Mouse (Mus musculus) brain, embryonic 14.5 days (tissue): ENCODE data around the gene Tmcc3.

Experiments
- CTCF ChIP-seq: fragments of 200-500 bp; IDR thresholded peaks from 2 replicates; pipeline ENCODE4 v1.5.1; 2012; ENCODE audit warnings: inconsistent platforms, mild to moderate bottlenecking, moderate library complexity, borderline replicate concordance; ENCODE audit not compliant: insufficient read depth, insufficient read length; ENCODE audit errors: extremely low read depth
- POLR2A ChIP-seq: fragments of 200-500 bp; IDR thresholded peaks from 2 replicates; pipeline ENCODE4 v1.6.1; 2012; ENCODE audit warnings: mild to moderate bottlenecking, inconsistent platforms, borderline replicate concordance; ENCODE audit not compliant: poor library complexity, insufficient read depth, insufficient read length, severe bottlenecking; ENCODE audit errors: extremely low read depth

- TF ChIP-seq CTCF = no peak
- TF ChIP-seq POLR2A = no peak
Measured at GRCm38 (mm10) chr10:94294933-94295750, 16.6 kb upstream of the Tmcc3 start.
